Mouse (Mus musculus): ENCODE measurements around the gene Gm20388. TPM values are rescaled to one million over a fixed set of nuclear protein-coding genes. Genes with fewer than 3 reads are reported as not detected.
"Not testable (repeated sequence)": the region's sequence is repeated elsewhere in the genome, so short reads cannot be mapped to it uniquely, and the experiment has no call there.

Gene Gm20388
- polyA plus RNA-seq, 1 experiment = 23.9 TPM

DNA sequence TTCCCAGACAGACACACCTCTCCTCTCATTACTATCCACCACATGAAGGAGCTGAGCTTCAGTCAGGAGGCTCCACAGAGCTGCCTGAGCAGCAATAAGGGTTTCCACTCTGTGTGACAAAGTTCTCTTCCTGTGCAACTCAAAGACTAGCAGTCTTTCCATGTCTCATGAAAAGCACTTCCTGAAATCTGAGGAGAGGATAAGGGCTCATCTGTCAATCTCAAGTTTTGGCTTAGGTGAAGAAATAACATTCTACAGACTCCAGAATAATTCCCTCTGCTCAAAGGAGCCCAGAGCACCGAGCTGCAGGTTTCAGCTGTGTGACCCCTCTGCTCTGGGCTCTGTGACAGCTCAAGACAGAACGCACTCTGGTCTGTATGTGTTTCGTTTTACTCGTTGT, 3342.3 kb downstream of the Gm20388 start:
- no peak for TF ChIP-seq CTCF (IDR thresholded peaks at IDR 0.05; ENCODE audit: extremely low read depth, insufficient read depth, low read length)
- TF ChIP-seq POLR2A (IDR thresholded peaks at IDR 0.05; ENCODE audit: extremely low read depth, insufficient read depth, low read length) = no peak
- Histone ChIP-seq H3K27ac (ENCODE audit: insufficient read depth, low read length) (no peak overlapping the region), H3K4me3 (ENCODE audit: insufficient read depth, low read length) (peak overlapping the region; percentile 87; the same call in 1 of the 2 replicates), H3K4me1 (ENCODE audit: control insufficient read depth, insufficient read depth, low read length) (peaks cover 10% of the 10 kb centered on the region)

DNA sequence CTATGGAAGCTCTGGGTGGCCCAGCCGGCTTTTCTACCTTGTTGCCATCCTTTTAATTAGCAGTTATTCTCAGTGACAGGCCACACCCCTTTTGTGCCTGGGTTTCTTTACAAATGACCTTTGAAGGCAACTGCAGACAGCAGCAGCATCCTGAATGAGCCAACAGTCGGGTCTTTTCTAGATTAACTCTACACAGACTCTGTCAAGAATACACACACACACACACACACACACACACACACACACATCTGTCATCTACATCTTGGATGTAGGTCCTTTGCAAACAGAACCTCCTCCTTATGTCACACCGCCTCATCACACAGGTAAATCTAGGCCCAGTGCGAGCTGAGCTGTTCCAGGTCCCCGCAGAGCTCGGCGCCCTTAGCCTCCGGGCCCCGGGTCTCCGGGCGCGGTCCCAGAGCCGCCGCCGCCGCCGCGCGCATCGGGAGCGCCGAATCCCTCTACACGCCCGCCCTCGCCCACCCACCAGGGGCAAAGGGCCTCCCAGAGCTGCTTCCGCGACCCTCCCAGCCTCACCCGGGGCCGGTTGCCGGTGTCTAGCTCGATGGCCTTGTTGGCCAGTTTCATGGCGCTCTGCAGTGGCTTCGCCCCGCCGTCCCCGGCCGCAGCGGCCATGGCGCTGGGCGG, 3342.9 kb downstream of the Gm20388 start:
- Histone ChIP-seq H3K27ac (ENCODE audit: insufficient read depth, low read length) (no peak overlapping the region), H3K4me3 (ENCODE audit: insufficient read depth, low read length) (peak overlapping the region; percentile 87), H3K4me1 (ENCODE audit: control insufficient read depth, insufficient read depth, low read length) (peaks cover 10% of the 10 kb centered on the region)
- no peak for TF ChIP-seq CTCF (IDR thresholded peaks at IDR 0.05; ENCODE audit: extremely low read depth, insufficient read depth, low read length)
- TF ChIP-seq POLR2A (IDR thresholded peaks at IDR 0.05; ENCODE audit: extremely low read depth, insufficient read depth, low read length) = no peak; the same call in 1 of the 2 replicates

DNA sequence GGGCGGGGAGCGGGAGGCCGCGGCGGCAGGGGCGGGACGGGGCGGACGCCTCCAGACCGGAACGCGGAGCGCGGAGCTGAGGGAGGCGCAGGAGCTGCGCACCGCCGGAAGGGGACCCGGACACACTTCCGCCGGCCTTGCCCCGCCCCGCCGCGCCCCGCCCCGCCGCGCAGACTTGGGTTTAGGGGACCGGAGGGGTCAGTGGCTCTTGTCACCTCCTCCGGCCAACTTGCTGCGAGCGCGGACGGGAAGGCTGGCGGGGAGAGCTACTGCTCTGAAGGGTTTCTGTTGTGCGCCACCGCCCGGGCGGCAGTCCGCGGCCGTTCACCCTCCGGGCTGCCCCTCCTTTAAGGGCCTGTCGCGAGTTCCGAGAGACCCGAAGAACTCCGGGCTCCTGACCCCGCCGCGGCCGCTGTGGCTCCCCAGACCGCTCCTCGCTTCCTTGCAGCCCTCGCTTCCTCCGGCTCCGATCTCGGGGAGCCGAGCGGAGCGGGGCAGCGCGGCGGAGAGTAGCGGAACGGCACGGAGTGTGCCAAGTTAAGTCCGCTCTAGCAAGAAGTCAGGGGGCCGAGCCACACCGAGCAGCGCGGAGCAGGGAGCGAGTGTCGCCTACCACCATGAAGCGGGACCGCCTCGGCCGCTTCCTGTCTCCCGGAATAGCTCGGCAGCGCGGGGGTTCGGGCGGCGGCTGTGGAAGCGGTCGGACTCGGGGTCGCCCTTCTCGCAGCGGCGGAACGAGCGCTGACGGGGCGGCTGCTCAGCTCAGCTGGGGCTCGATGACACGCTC, 3343.7 kb downstream of the Gm20388 start, which contains the start of the genes Zfp276 and Vps9d1:
TSS of gene Zfp276 (plus strand) at position 97 of the 787 bp plus-strand sequence.
TSS of gene Vps9d1 (minus strand) at position 250 of the 787 bp plus-strand sequence.
- peak within 1 kb of the TSS; percentile 86 for H3K27ac ChIP-seq (ENCODE audit: insufficient read depth, low read length)
- TF ChIP-seq CTCF (IDR thresholded peaks at IDR 0.05; ENCODE audit: extremely low read depth, insufficient read depth, low read length) = no peak
- TF ChIP-seq POLR2A (IDR thresholded peaks at IDR 0.05; ENCODE audit: extremely low read depth, insufficient read depth, low read length) = peak; percentile 19; the same call in 1 of the 2 replicates
- H3K4me1 ChIP-seq (ENCODE audit: control insufficient read depth, insufficient read depth, low read length) = peaks cover 10% of the 10 kb centered on the region
- peak within 1 kb of the TSS; percentile 87 for H3K4me3 ChIP-seq (ENCODE audit: insufficient read depth, low read length)

DNA sequence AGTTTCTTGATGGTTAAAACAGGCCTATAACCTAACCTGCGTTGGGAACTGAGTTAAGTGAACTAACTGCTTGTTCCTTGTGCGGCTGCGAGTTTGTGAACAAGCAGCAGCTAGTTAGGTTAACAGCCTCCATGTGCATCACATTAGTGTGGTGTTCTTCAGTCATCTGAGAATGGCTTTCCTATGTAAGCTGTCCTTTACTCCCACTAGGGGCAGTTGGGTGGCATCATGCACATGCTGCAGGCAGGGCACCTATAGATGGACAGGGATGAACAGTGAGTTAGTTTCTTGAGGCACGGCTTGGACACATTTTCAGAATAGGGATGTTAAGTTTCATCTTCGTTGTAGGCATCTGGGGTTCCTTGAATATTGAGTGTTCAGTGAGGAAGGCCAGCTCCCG, 3344.5 kb downstream of the Gm20388 start:
- H3K4me3 ChIP-seq (ENCODE audit: insufficient read depth, low read length) = peak overlapping the region; percentile 87
- TF ChIP-seq CTCF (IDR thresholded peaks at IDR 0.05; ENCODE audit: extremely low read depth, insufficient read depth, low read length) (no peak), POLR2A (IDR thresholded peaks at IDR 0.05; ENCODE audit: extremely low read depth, insufficient read depth, low read length) (no peak)
- H3K4me1 ChIP-seq (ENCODE audit: control insufficient read depth, insufficient read depth, low read length) = peaks cover 10% of the 10 kb centered on the region
- no peak overlapping the region for H3K27ac ChIP-seq (ENCODE audit: insufficient read depth, low read length)

DNA sequence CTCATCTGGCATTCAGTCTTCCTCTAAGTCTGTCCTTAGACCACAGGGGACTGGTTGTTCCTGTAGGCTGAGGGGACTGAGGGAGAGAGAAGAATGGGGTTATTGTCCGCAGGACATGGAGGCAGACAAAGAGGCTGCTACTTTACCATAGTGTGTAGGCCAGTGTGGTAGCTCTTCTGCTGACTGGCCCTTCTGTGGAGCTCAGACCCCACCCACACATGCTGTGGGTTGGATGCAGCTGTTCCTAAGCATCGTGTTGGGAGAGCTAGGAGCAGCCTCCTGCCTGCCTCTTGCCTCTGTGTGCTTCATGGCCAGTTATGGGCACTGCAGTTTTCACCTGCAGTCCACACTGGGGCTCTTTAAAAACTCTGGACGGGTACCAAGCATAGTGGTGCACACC, 3346.5 kb downstream of the Gm20388 start:
- H3K4me1 ChIP-seq (ENCODE audit: control insufficient read depth, insufficient read depth, low read length) = peaks cover 8% of the 10 kb centered on the region
- TF ChIP-seq POLR2A (IDR thresholded peaks at IDR 0.05; ENCODE audit: extremely low read depth, insufficient read depth, low read length) = no peak; the same call in 1 of the 2 replicates
- no peak for TF ChIP-seq CTCF (IDR thresholded peaks at IDR 0.05; ENCODE audit: extremely low read depth, insufficient read depth, low read length)
- H3K4me3 ChIP-seq (ENCODE audit: insufficient read depth, low read length) = no peak overlapping the region
- peak overlapping the region; percentile 89 for H3K27ac ChIP-seq (ENCODE audit: insufficient read depth, low read length)

DNA sequence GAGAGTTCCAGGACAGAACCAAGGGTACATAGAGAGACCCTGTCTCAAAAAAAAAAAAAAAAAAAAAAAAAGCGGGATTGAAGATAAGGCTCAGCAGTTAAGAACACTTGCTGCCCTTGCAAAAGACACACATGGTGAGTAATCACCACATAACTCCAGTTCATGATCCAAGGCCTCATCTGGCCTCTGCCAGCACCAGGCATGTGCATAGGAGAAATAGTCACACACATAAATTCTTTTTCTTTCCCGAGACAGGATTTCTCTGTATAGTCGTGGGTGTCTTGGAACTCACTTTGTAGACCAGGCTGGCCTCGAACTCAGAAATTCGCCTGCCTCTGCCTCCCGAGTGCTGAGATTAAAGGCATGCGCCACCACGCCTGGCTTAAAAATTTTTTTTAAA, 3347.0 kb downstream of the Gm20388 start:
- not testable (repeated sequence) for H3K4me1 ChIP-seq (ENCODE audit: control insufficient read depth, insufficient read depth, low read length); H3K4me3 ChIP-seq (ENCODE audit: insufficient read depth, low read length)
- peak overlapping the region; percentile 69 for H3K27ac ChIP-seq (ENCODE audit: insufficient read depth, low read length)

DNA sequence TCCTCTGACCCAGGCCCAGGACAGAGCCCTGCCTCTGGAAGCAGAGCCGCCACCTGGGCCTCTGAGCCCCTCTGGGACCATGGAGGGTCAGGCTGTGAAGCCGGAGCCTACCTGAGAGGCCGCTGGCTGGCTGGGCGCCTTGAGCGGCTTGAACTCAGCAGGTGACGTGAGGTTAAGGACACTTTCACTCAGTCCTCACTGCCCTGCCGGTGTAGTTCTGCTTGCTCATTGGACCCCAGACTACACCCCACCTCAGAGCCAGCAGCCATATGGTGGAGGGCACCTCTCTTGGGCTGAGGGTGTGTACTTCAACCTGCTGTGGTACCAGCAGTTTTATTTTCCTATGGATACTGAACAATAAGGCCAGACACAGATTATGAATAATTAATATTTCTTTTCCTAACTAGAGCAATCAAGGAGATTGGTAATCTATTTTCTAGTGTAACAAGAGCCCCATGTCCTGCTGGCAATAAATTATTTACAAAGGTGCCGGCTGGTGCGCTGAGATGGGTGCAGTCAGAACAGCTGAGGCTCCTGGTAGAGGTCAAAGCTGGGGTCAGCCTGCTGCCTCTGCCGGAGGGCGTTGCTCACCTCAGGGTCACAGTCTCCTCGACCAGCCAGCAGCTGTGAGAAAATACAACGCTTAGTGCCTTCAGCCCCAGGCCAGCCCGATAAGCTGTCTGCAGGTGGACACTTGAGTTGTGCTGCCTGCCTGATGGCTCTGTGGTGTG, 3357.4 kb downstream of the Gm20388 start:
- TF ChIP-seq CTCF (IDR thresholded peaks at IDR 0.05; ENCODE audit: extremely low read depth, insufficient read depth, low read length) (no peak), POLR2A (IDR thresholded peaks at IDR 0.05; ENCODE audit: extremely low read depth, insufficient read depth, low read length) (no peak)
- H3K4me3 ChIP-seq (ENCODE audit: insufficient read depth, low read length) = no peak overlapping the region
- H3K27ac ChIP-seq (ENCODE audit: insufficient read depth, low read length) = no peak overlapping the region
- H3K4me1 ChIP-seq (ENCODE audit: control insufficient read depth, insufficient read depth, low read length) = no peaks in the 10 kb centered on the region

DNA sequence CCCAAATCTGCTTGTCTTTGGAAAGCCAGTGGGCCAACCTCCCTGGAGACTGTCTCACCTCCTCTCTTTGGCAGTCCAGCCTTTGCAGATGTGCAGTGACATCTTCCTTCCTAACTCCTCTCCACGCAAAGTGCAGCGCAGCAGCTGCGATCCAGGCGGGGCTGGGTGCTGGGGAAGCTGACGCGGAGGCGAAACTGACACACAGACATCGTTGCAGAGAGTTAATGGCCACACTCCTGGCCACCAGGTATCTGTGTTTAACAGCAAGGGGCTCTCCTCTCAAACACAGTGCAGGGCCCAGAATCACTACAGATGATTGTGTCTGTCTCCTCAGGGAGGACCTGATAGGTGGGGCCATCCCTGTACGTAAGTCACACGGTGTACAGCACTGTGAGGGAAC, 3360.5 kb downstream of the Gm20388 start:
- TF ChIP-seq CTCF (IDR thresholded peaks at IDR 0.05; ENCODE audit: extremely low read depth, insufficient read depth, low read length) (no peak), POLR2A (IDR thresholded peaks at IDR 0.05; ENCODE audit: extremely low read depth, insufficient read depth, low read length) (no peak)
- no peak overlapping the region for H3K4me3 ChIP-seq (ENCODE audit: insufficient read depth, low read length)
- no peak overlapping the region for H3K27ac ChIP-seq (ENCODE audit: insufficient read depth, low read length)
- H3K4me1 ChIP-seq (ENCODE audit: control insufficient read depth, insufficient read depth, low read length) = no peaks in the 10 kb centered on the region

DNA sequence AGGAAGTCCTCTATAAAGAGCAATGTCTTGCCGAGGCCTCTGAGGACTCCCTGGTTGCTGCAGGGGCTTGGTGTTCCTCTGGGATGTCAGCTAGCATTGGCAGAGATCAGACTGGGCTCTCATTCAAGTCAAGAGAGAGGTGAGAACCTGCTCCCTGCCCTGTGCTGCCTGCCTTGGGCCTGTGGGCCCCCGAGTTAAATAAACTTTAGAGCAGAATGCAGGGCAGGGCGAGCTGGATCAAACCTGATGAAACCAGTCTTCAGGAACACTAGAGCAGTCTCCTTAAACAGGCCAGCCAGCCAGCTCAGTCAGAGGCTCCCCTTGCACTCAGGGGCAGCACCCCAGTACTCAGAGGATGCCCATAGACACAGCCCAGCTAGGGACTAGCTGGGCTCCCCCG, 3361.3 kb downstream of the Gm20388 start:
- no peaks in the 10 kb centered on the region for H3K4me1 ChIP-seq (ENCODE audit: control insufficient read depth, insufficient read depth, low read length)
- TF ChIP-seq POLR2A (IDR thresholded peaks at IDR 0.05; ENCODE audit: extremely low read depth, insufficient read depth, low read length) = no peak
- no peak for TF ChIP-seq CTCF (IDR thresholded peaks at IDR 0.05; ENCODE audit: extremely low read depth, insufficient read depth, low read length)
- H3K27ac ChIP-seq (ENCODE audit: insufficient read depth, low read length) = no peak overlapping the region
- no peak overlapping the region for H3K4me3 ChIP-seq (ENCODE audit: insufficient read depth, low read length)

Data from cortical plate, adult 2 months (tissue).